ENCODE assay signal across 28 mouse cellular contexts in the genomic region with DNA sequence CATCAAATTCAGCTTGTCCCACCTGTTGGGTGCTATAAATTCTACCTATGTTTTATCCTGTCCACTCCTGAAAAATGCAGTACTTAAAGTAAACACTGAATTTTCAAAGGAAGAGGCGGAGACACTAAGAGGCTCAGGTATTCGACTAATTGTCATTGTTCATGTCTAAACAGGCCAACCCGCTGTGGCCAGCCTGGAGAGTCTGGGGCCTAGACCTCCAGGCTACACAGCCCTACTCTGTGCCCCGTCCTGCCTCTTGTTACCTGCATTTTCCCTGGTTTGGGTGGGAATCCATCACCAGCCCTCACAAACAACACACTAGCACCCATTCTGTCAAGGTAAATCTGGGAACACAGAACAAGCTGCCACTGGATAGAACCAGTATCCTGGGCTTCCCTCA. TPM values are rescaled to one million over a fixed set of nuclear protein-coding genes. Genes with fewer than 3 reads are reported as not detected.
DNase-seq lines count a peak whose midpoint lies in the region; ATAC-seq lines count a peak whose summit lies in the region.
"Had no signal": no experiment of that assay in that cellular context is flagged by ENCODE, and none has a peak within 500 bp of the region (broad histone marks: within the 10 kb centered on the region; RNA-seq: fewer than 3 reads in every experiment).

No protein-coding gene starts in this region.

- H3K4me1 ChIP-seq in kidney, embryonic 15.5 days = peaks cover 43% of the 10 kb centered on the region
- H3K4me1 ChIP-seq in midbrain, embryonic 16.5 days (ENCODE audit: control insufficient read depth, insufficient read depth, low read length) = peaks cover 16% of the 10 kb centered on the region
- H3K4me1 ChIP-seq in midbrain, embryonic 11.5 days (ENCODE audit: control insufficient read depth, insufficient read depth, low read length) = peaks cover 13% of the 10 kb centered on the region
- peaks cover 39% of the 10 kb centered on the region for H3K4me1 ChIP-seq in embryonic facial prominence, embryonic 13.5 days
- H3K4me1 ChIP-seq in stomach, embryonic 16.5 days (ENCODE audit: control insufficient read depth, insufficient read depth, low read length) = peaks cover 8% of the 10 kb centered on the region; the same call in 1 of the 2 replicates

- H3K9me3 ChIP-seq in kidney, embryonic 15.5 days (replicated peaks) = no peaks in the 10 kb centered on the region
- no peaks in the 10 kb centered on the region for H3K9me3 ChIP-seq in midbrain, embryonic 16.5 days (replicated peaks; ENCODE audit: control insufficient read depth, low read length, poor library complexity, severe bottlenecking)
- H3K9me3 ChIP-seq in midbrain, embryonic 11.5 days (ENCODE audit: control insufficient read depth, low read length) = no peaks in the 10 kb centered on the region
- no peaks in the 10 kb centered on the region for H3K9me3 ChIP-seq in embryonic facial prominence, embryonic 13.5 days
- H3K9me3 ChIP-seq in stomach, embryonic 16.5 days (replicated peaks; ENCODE audit: control insufficient read depth, low read length) = no peaks in the 10 kb centered on the region
- H3K9me3 ChIP-seq: heart, embryonic 13.5 days; hindbrain, embryonic 10.5 days; hindbrain, embryonic 15.5 days; limb, embryonic 12.5 days; midbrain, embryonic 12.5 days; neural tube, embryonic 12.5 days had no signal

- H3K27ac ChIP-seq in kidney, embryonic 15.5 days = peak overlapping the region; percentile 79; the same call in 1 of the 2 replicates
- H3K27ac ChIP-seq in midbrain, embryonic 16.5 days (ENCODE audit: low read length) = no peak overlapping the region
- no peak overlapping the region for H3K27ac ChIP-seq in midbrain, embryonic 11.5 days (ENCODE audit: low read depth, low read length)
- peak overlapping the region; percentile 80 for H3K27ac ChIP-seq in embryonic facial prominence, embryonic 13.5 days
- peak overlapping the region; percentile 17; the same call in 1 of the 2 replicates for H3K27ac ChIP-seq in stomach, embryonic 16.5 days (ENCODE audit: low read length)
- H3K27ac ChIP-seq: heart, embryonic 13.5 days; hindbrain, embryonic 15.5 days; limb, embryonic 12.5 days; neural tube, embryonic 12.5 days had no signal

- H3K4me2 ChIP-seq in kidney, embryonic 15.5 days = no peak overlapping the region
- no peak overlapping the region for H3K4me2 ChIP-seq in midbrain, embryonic 16.5 days (ENCODE audit: low read length)
- H3K4me2 ChIP-seq in midbrain, embryonic 11.5 days = no peak overlapping the region
- H3K4me2 ChIP-seq in embryonic facial prominence, embryonic 13.5 days = no peak overlapping the region
- no peak overlapping the region for H3K4me2 ChIP-seq in stomach, embryonic 16.5 days (ENCODE audit: low read depth, low read length)
- H3K4me2 ChIP-seq: heart, embryonic 13.5 days; hindbrain, embryonic 15.5 days; liver, embryonic 11.5 days; neural tube, embryonic 12.5 days had no signal

- WGBS in kidney, embryonic 15.5 days = 78% methylated on average over 4 of the region's 4 CpGs
- WGBS in midbrain, embryonic 16.5 days = 72% methylated on average over 4 of the region's 4 CpGs
- WGBS in midbrain, embryonic 11.5 days = 76% methylated on average over 4 of the region's 4 CpGs
- WGBS in embryonic facial prominence, embryonic 13.5 days = 68% methylated on average over 4 of the region's 4 CpGs
- 68% methylated on average over 4 of the region's 4 CpGs for WGBS in stomach, embryonic 16.5 days

- no peak overlapping the region for H3K4me3 ChIP-seq in kidney, embryonic 15.5 days (replicated peaks)
- no peak overlapping the region for H3K4me3 ChIP-seq in midbrain, embryonic 16.5 days (ENCODE audit: low read depth, low read length)
- H3K4me3 ChIP-seq in midbrain, embryonic 11.5 days (ENCODE audit: low read depth, low read length) = no peak overlapping the region
- H3K4me3 ChIP-seq in embryonic facial prominence, embryonic 13.5 days = no peak overlapping the region
- H3K4me3 ChIP-seq in stomach, embryonic 16.5 days (replicated peaks; ENCODE audit: low read length) = no peak overlapping the region
- H3K4me3 ChIP-seq: erythroblast, embryonic 14.5 days; heart, embryonic 13.5 days; hindbrain, embryonic 10.5 days; hindbrain, embryonic 15.5 days; limb, embryonic 12.5 days; midbrain, embryonic 12.5 days; myocyte; neural tube, embryonic 12.5 days had no signal

- no peak for ATAC-seq in kidney, embryonic 15.5 days (replicated peaks; ENCODE audit: low FRiP score)
- ATAC-seq in midbrain, embryonic 16.5 days = 0 out of 2 replicates have a peak, but pooled peaks have one; percentile 42
- no peak for ATAC-seq in midbrain, embryonic 11.5 days (ENCODE audit: low FRiP score)
- ATAC-seq in embryonic facial prominence, embryonic 13.5 days (ENCODE audit: insufficient number of reproducible peaks, insufficient read depth, low FRiP score, low TSS enrichment, low read depth) = no peak
- ATAC-seq in stomach, embryonic 16.5 days (ENCODE audit: insufficient read depth, low FRiP score) = no peak
- ATAC-seq: CD4-positive, CD25-positive, alpha-beta regulatory T cell, adult 4 months; inflammation-experienced regulatory T-cells, adult 6 months had no signal

- DNase-seq in kidney, postnatal 10 days = no peak
- DNase-seq in midbrain, embryonic 11.5 days (ENCODE audit: low spot score, missing footprints) = no peak
- DNase-seq in thymus, postnatal 25 days = no peak
- DNase-seq: adrenal gland, postnatal 25 days; cerebellum, adult 11-12 months; cerebellum, postnatal 14 days; heart, postnatal 10 days; kidney, adult 11 months; layer of hippocampus, adult 9-11 months; lung, postnatal 36 days; right cerebral cortex, adult 18-20 months; spleen, adult 18-20 months; thymus, postnatal 14 days had no signal

- no peaks in the 10 kb centered on the region for H3K36me3 ChIP-seq in kidney, embryonic 15.5 days
- H3K36me3 ChIP-seq in midbrain, embryonic 16.5 days (ENCODE audit: control insufficient read depth, insufficient read depth, low read length) = no peaks in the 10 kb centered on the region
- H3K36me3 ChIP-seq in midbrain, embryonic 11.5 days (ENCODE audit: control insufficient read depth, insufficient read depth, low read length) = no peaks in the 10 kb centered on the region
- H3K36me3 ChIP-seq in embryonic facial prominence, embryonic 13.5 days = no peaks in the 10 kb centered on the region
- no peaks in the 10 kb centered on the region for H3K36me3 ChIP-seq in stomach, embryonic 16.5 days (ENCODE audit: control insufficient read depth, insufficient read depth, low read length)
- H3K36me3 ChIP-seq: heart, embryonic 13.5 days; hindbrain, embryonic 10.5 days; hindbrain, embryonic 15.5 days; limb, embryonic 12.5 days; midbrain, embryonic 12.5 days; neural tube, embryonic 12.5 days had no signal

- no peak overlapping the region for H3K9ac ChIP-seq in kidney, embryonic 15.5 days
- no peak overlapping the region for H3K9ac ChIP-seq in midbrain, embryonic 16.5 days (ENCODE audit: low read depth, low read length)
- no peak overlapping the region for H3K9ac ChIP-seq in midbrain, embryonic 11.5 days (ENCODE audit: low read length)
- H3K9ac ChIP-seq in embryonic facial prominence, embryonic 13.5 days = no peak overlapping the region
- H3K9ac ChIP-seq in stomach, embryonic 16.5 days (ENCODE audit: low read length) = no peak overlapping the region
- H3K9ac ChIP-seq: heart, embryonic 13.5 days; hindbrain, embryonic 15.5 days; limb, embryonic 12.5 days; midbrain, embryonic 12.5 days; neural tube, embryonic 12.5 days had no signal

- no peaks in the 10 kb centered on the region for H3K27me3 ChIP-seq in kidney, embryonic 15.5 days
- no peaks in the 10 kb centered on the region for H3K27me3 ChIP-seq in midbrain, embryonic 16.5 days (ENCODE audit: control insufficient read depth, insufficient read depth, low read depth, low read length)
- no peaks in the 10 kb centered on the region for H3K27me3 ChIP-seq in midbrain, embryonic 11.5 days (ENCODE audit: control insufficient read depth, insufficient read depth, low read length)
- H3K27me3 ChIP-seq in embryonic facial prominence, embryonic 13.5 days = no peaks in the 10 kb centered on the region; the same call in 1 of the 2 replicates
- H3K27me3 ChIP-seq in stomach, embryonic 16.5 days (ENCODE audit: control insufficient read depth, insufficient read depth, low read length) = no peaks in the 10 kb centered on the region
- H3K27me3 ChIP-seq: hindbrain, embryonic 15.5 days had no signal

RNA-seq across cellular contexts. Expression of a gene that starts 9.7 kb away (rescaled TPM):
- polyA plus RNA-seq in kidney, embryonic 15.5 days (2015; fragmentation: Nextera tagmentation; extraction: Ambion mirVana) = 103 and 107 TPM in 2 replicates
- 24.5 and 24.9 TPM in 2 replicates for polyA plus RNA-seq in midbrain, embryonic 16.5 days (2015; fragmentation: Nextera tagmentation; extraction: Ambion mirVana)
- polyA plus RNA-seq in midbrain, embryonic 11.5 days (2014; fragmentation: Nextera tagmentation; extraction: Ambion mirVana) = 50.0 and 50.2 TPM in 2 replicates
- 89.1 and 104 TPM in 2 replicates for polyA plus RNA-seq in embryonic facial prominence, embryonic 13.5 days (2015; fragmentation: Nextera tagmentation; extraction: Ambion mirVana)
- polyA plus RNA-seq in stomach, embryonic 16.5 days (2015; fragmentation: Nextera tagmentation; extraction: Ambion mirVana) = 132 and 141 TPM in 2 replicates
- polyA plus RNA-seq: CD4-positive, CD25-positive, alpha-beta regulatory T cell, adult 4 months; inflammation-experienced regulatory T-cells, adult 6 months had no signal

Comparison
In these comparisons a context has a peak if more than half of its experiments do, and no peak if none do; other contexts are left out.
1. H3K27ac ChIP-seq: peak in kidney, embryonic 15.5 days (single experiment), embryonic facial prominence, embryonic 13.5 days (single experiment) and stomach, embryonic 16.5 days (single experiment); none in midbrain, embryonic 16.5 days (single experiment) and midbrain, embryonic 11.5 days (single experiment).